Mouse (Mus musculus): ENCODE data around the gene 2610528J11Rik. TPM values are rescaled to one million over a fixed set of nuclear protein-coding genes. Genes with fewer than 3 reads are reported as not detected.

2610528J11Rik gene
- total RNA-seq, 2 experiments from 2014 or later = not detected

Other genes with a start within 250 kb of the 2610528J11Rik start
- gene Ptprf, start 235.6 kb upstream of the 2610528J11Rik start, total RNA-seq (2021) = 100 to 1,000 TPM; 168 to 174 TPM
- 10 to 100 TPM; 36.3 to 38.6 TPM for gene Szt2, start 117.7 kb upstream of the 2610528J11Rik start, total RNA-seq (2021)
- gene Med8, start 117.7 kb upstream of the 2610528J11Rik start, total RNA-seq (2021) = 10 to 100 TPM; 63.9 to 70.0 TPM
- 10 to 100 TPM; 21.4 to 22.4 TPM for gene Elovl1, start 98.9 kb upstream of the 2610528J11Rik start, total RNA-seq (2021)
- 1 to 10 TPM; 2.4 to 3.0 TPM for gene Cdc20, start 89.6 kb upstream of the 2610528J11Rik start, total RNA-seq (2021)
- gene Mpl, start 69.5 kb upstream of the 2610528J11Rik start, total RNA-seq (2021) = under 1 TPM; 0.51 to 0.55 TPM
- 10 to 100 TPM; 12.5 to 14.8 TPM for gene Tie1, start 36.9 kb upstream of the 2610528J11Rik start, total RNA-seq (2021)
- 1 to 10 TPM; 6.0 to 7.9 TPM for gene Tmem125, start 17.0 kb downstream of the 2610528J11Rik start, total RNA-seq (2021)
- gene Cfap57, start 93.8 kb downstream of the 2610528J11Rik start, total RNA-seq (2021) = under 1 TPM; 0.62 to 0.80 TPM
- gene Ebna1bp2, start 93.8 kb downstream of the 2610528J11Rik start, total RNA-seq (2021) = 10 to 100 TPM; 48.4 to 57.7 TPM
- not detected for gene Olfr62, start 132.0 kb downstream of the 2610528J11Rik start, total RNA-seq (2021)
- not detected for gene Olfr1342, start 165.8 kb downstream of the 2610528J11Rik start, total RNA-seq (2021)
- not detected for gene Olfr1341, start 176.5 kb downstream of the 2610528J11Rik start, total RNA-seq (2021)
- gene Olfr1340, start 193.1 kb downstream of the 2610528J11Rik start, total RNA-seq (2021) = not detected
- not detected for gene Olfr1339, start 205.2 kb downstream of the 2610528J11Rik start, total RNA-seq (2021)
- not detected for gene Olfr1338, start 231.7 kb downstream of the 2610528J11Rik start, total RNA-seq (2021)

All from left cerebral cortex, postnatal 14 days (tissue).